Mouse (Mus musculus) bone marrow macrophage, adult 2 months (primary cell): ENCODE results near the gene Gls2.

ENCODE experiments used
- CTCF ChIP-seq: IDR thresholded peaks from 2 replicates; pipeline ENCODE4 v1.5.1; 2012; ENCODE audit warnings: low read depth, mild to moderate bottlenecking, low read length, moderate library complexity
- POLR2A ChIP-seq: IDR thresholded peaks from 2 replicates; pipeline ENCODE4 v1.6.1; 2012; ENCODE audit warnings: mild to moderate bottlenecking, low read depth, low read length, borderline replicate concordance

DNA sequence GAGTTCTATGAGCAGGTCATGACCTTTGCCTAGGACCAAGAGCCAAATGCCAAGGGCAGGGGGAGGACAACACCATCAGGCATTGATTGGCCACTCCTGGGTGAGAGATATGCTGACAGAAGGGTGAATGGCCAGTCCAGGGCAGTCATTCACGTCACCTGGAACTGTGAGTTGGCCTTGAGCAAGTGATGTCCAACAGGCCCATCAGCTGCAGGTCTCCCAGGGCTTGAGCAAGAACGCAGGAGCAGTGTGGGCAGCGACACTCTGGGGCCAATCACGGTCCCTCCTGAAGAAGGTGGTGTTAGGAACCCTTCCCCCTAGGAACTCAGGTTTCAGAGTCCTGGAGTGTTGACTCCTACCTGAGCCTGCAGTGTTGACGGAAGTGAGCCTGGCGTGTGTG, 7.6 kb downstream of the Gls2 start:
- TF ChIP-seq CTCF (no peak), POLR2A (no peak)
